Mouse (Mus musculus) lung, embryonic 14.5 days (tissue): ENCODE measurements around the gene Olfr1155. TPM values are rescaled to one million over a fixed set of nuclear protein-coding genes. Genes with fewer than 3 reads are reported as not detected.

Experiments used
- ATAC-seq: fragments of 200-750 bp; cut with Nextera tagmentation; 2 replicates; pipeline ENCODE4 v1.8.0; 2017; ENCODE audit warnings: mild to moderate bottlenecking, moderate TSS enrichment, moderate library complexity; ENCODE audit not compliant: insufficient read depth
- DNase-seq: peaks from one replicate; pipeline ENCODE4 v3.0.0-alpha.2; 2015
- H3K27ac ChIP-seq: fragments of 300-500 bp; sonication (generic); 2 replicates; pipeline ENCODE4 v1.5.1; 2014; ENCODE audit warnings: low read depth, mild to moderate bottlenecking, moderate library complexity
- H3K27me3 ChIP-seq: fragments of 300-500 bp; sonication (generic); 2 replicates; pipeline ENCODE4 v1.6.1; 2014; ENCODE audit warnings: low read length, control low read depth; ENCODE audit not compliant: insufficient read depth
- H3K36me3 ChIP-seq: fragments of 300-500 bp; sonication (generic); 2 replicates; pipeline ENCODE4 v1.6.1; 2014; ENCODE audit warnings: control low read depth; ENCODE audit not compliant: insufficient read depth
- H3K4me1 ChIP-seq: fragments of 300-500 bp; sonication (generic); 2 replicates; pipeline ENCODE4 v1.6.1; 2014; ENCODE audit warnings: antibody characterized with exemption, control low read depth; ENCODE audit not compliant: insufficient read depth
- H3K4me2 ChIP-seq: fragments of 300-500 bp; sonication (generic); 2 replicates; pipeline ENCODE4 v1.6.1; 2014; ENCODE audit warnings: mild to moderate bottlenecking
- H3K4me3 ChIP-seq: fragments of 300-500 bp; sonication (generic); 2 replicates; pipeline ENCODE4 v1.5.1; 2014; ENCODE audit warnings: low read depth, low read length
- H3K9ac ChIP-seq: fragments of 300-500 bp; sonication (generic); 2 replicates; pipeline ENCODE4 v1.6.1; 2014
- H3K9me3 ChIP-seq: fragments of 300-500 bp; sonication (generic); 2 replicates; pipeline ENCODE4 v1.6.1; 2016; ENCODE audit warnings: low read depth, low read length, control low read depth
- CTCF ChIP-seq: IDR thresholded peaks from 2 replicates; pipeline ENCODE4 v1.5.1; 2016; ENCODE audit warnings: antibody characterized with exemption, low read depth
- WGBS: fragments of 180-500 bp; shearing (Covaris S2); extraction: QIAGEN DNeasy Blood & Tissue Kit; methylation state at CpG from one replicate; pipeline ENCODE4 v1.1.7; 2014; 5-methylcytosine and 5-hydroxymethylcytosine counted together
- polyA plus RNA-seq: library from polyadenylated mRNA; unstranded; fragments of >200 nt; fragmentation: Nextera tagmentation; extraction: Ambion mirVana; gene quantifications from 2 replicates; pipeline ENCODE4 v1.2.1, GENCODE M21; 2014

The Olfr1155 gene
- polyA plus RNA-seq, result not detected in 2 replicates

DNA sequence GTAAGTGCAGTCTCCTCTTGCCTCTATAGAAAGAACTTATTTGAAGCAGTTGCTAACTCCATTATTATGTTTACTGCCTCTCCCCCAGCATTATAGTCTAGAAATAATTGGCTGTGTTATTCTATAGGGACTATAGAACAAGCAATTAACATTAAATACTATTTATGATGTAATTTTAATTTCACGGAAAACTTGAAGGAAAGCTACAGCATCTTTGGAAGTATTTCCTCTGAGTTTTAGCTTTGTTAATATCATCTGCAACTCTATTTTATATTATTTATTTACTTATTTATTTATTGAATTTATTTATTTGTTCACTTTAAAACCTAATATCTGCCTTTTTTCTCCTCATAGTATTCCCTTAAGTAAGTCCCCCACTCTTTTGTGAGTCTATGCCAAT is at the start of gene Olfr1155:
Gene Olfr1155, minus strand, starts transcription at position 101 of the 400 bp plus-strand sequence.
- Histone ChIP-seq H3K36me3 (no peaks in the 10 kb centered on the region), H3K9me3 (no peaks in the 10 kb centered on the region), H3K27me3 (no peaks in the 10 kb centered on the region), H3K27ac (no peak within 1 kb of the TSS), H3K4me1 (no peaks in the 10 kb centered on the region), H3K4me3 (no peak within 1 kb of the TSS), H3K4me2 (no peak within 1 kb of the TSS), H3K9ac (no peak within 1 kb of the TSS)
- no peak for ATAC-seq
- no peak for DNase-seq
- 91% methylated on average over 1 of the region's 1 CpGs for WGBS
- TF ChIP-seq CTCF, result no peak

GRCm38 (mm10) chr2:87989813-87990212 is 44.9 kb upstream of the Olfr1155 start, which contains the start of gene Olfr1158:
Gene Olfr1158 (plus strand): TSS chr2:87990113.
- no peak for ATAC-seq
- no peak for TF ChIP-seq CTCF
- Histone ChIP-seq H3K4me2 (no peak within 1 kb of the TSS), H3K36me3 (no peaks in the 10 kb centered on the region), H3K4me1 (no peaks in the 10 kb centered on the region), H3K9me3 (no peaks in the 10 kb centered on the region), H3K4me3 (no peak within 1 kb of the TSS), H3K27me3 (no peaks in the 10 kb centered on the region), H3K9ac (no peak within 1 kb of the TSS), H3K27ac (no peak within 1 kb of the TSS)
- DNase-seq, result no peak

DNA sequence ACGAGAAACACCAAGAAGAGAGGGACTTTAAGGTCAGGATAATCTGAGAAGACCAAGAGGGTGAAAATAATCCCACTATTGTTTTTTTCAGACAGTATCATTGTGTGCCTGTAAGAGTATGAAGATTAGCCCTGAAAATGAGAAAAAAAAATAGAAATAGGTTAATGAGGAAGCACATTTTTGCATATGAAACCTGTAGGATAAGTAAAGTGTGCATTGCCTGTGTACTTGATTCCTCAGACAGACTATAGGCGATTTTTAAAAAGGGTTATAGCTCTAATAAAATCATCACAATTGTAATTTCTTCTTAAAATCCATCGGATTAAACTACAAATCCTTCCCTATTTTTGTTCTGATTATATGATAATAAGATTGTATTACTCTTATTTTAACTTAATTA is 29.6 kb upstream of the Olfr1155 start, which contains the start of gene Olfr74:
Gene Olfr74, minus strand, starts transcription at position 101 of the 400 bp plus-strand sequence.
- Histone ChIP-seq H3K27me3 (no peaks in the 10 kb centered on the region), H3K27ac (no peak within 1 kb of the TSS), H3K4me2 (no peak within 1 kb of the TSS), H3K9ac (no peak within 1 kb of the TSS), H3K36me3 (no peaks in the 10 kb centered on the region), H3K4me3 (no peak within 1 kb of the TSS), H3K9me3 (no peaks in the 10 kb centered on the region), H3K4me1 (no peaks in the 10 kb centered on the region)
- 75% methylated on average over 3 of the region's 3 CpGs for WGBS
- TF ChIP-seq CTCF, result no peak
- DNase-seq (no peak), ATAC-seq (no peak)

DNA sequence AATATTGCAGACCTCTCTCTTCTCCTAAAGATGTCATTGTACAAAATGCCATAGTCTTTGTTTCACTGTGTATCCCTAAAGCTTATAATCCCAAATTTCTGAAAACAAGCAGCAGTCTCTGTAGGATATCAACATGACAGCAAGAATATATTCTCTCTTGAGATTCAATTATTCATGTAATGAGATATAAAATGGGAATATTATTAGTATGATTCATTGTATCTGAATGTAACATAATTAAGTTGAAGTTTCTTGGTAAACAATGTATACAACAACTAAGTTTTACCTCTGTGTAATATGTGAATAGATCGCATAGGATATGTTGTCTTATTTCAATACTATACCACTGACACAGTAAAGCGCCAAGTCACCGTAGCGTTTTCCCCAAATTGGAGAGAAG is 23.3 kb upstream of the Olfr1155 start, which contains the start of gene Olfr1157:
Gene Olfr1157, minus strand, starts transcription at position 101 of the 400 bp plus-strand sequence.
- WGBS, result 91% methylated on average over 4 of the region's 4 CpGs
- Histone ChIP-seq H3K9me3 (no peaks in the 10 kb centered on the region), H3K27me3 (no peaks in the 10 kb centered on the region), H3K4me2 (no peak within 1 kb of the TSS), H3K4me3 (no peak within 1 kb of the TSS), H3K4me1 (no peaks in the 10 kb centered on the region), H3K36me3 (no peaks in the 10 kb centered on the region), H3K9ac (no peak within 1 kb of the TSS), H3K27ac (no peak within 1 kb of the TSS)
- ATAC-seq, result no peak
- DNase-seq, result no peak
- no peak for TF ChIP-seq CTCF

DNA sequence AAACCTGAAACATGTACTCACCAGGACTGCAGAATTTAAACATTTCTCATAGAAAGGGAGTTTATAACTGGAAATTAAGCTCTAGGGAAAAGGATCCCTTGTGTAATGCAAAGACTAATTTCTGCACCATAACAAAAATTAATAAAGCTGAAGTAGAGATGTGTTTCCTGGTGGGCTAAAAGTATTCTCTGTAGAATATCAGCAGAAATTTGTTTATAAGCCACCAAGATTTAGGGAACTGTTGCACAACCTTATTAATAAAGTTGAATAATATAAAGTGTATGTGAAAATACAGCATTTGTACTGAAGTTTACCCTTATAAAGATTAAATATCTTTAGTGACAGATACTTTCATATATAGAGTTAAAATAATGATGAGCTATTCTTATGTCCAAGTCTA is 8.1 kb upstream of the Olfr1155 start, which contains the start of gene Olfr1156:
Gene Olfr1156, minus strand, starts transcription at position 101 of the 400 bp plus-strand sequence.
- H3K27ac ChIP-seq, result no peak within 1 kb of the TSS
- DNase-seq, result no peak
- no peak within 1 kb of the TSS for H3K9ac ChIP-seq
- H3K36me3 ChIP-seq, result no peaks in the 10 kb centered on the region
- no peak for TF ChIP-seq CTCF
- H3K4me2 ChIP-seq, result no peak within 1 kb of the TSS
- H3K9me3 ChIP-seq, result no peaks in the 10 kb centered on the region
- no peak within 1 kb of the TSS for H3K4me3 ChIP-seq
- no peak for ATAC-seq
- no peaks in the 10 kb centered on the region for H3K4me1 ChIP-seq
- H3K27me3 ChIP-seq, result no peaks in the 10 kb centered on the region

- H3K4me1 ChIP-seq, result no peaks in the 10 kb centered on the region
- H3K9me3 ChIP-seq, result no peaks in the 10 kb centered on the region
- DNase-seq (no peak), ATAC-seq (no peak)
- H3K4me3 ChIP-seq, result no peak within 1 kb of the TSS
- WGBS, result 85% methylated on average over 1 of the region's 1 CpGs
- H3K27ac ChIP-seq, result no peak within 1 kb of the TSS
- H3K4me2 ChIP-seq, result no peak within 1 kb of the TSS
- no peak within 1 kb of the TSS for H3K9ac ChIP-seq
- H3K36me3 ChIP-seq, result no peaks in the 10 kb centered on the region
- no peak for TF ChIP-seq CTCF
- no peaks in the 10 kb centered on the region for H3K27me3 ChIP-seq
Measured at GRCm38 (mm10) chr2:87905066-87905465, 39.9 kb downstream of the Olfr1155 start, which contains the start of gene Olfr1154. Gene Olfr1154 (minus strand): TSS chr2:87905166.

- WGBS, result 62% methylated on average over 1 of the region's 1 CpGs
- no peaks in the 10 kb centered on the region for H3K36me3 ChIP-seq
- H3K27ac ChIP-seq, result no peak within 1 kb of the TSS
- no peak within 1 kb of the TSS for H3K9ac ChIP-seq
- TF ChIP-seq CTCF, result no peak
- no peaks in the 10 kb centered on the region for H3K9me3 ChIP-seq
- H3K4me2 ChIP-seq, result no peak within 1 kb of the TSS
- no peak for ATAC-seq
- no peaks in the 10 kb centered on the region for H3K27me3 ChIP-seq
- DNase-seq, result no peak
- H3K4me1 ChIP-seq, result no peaks in the 10 kb centered on the region
- no peak within 1 kb of the TSS for H3K4me3 ChIP-seq
Measured at GRCm38 (mm10) chr2:87894662-87895061, 50.3 kb downstream of the Olfr1155 start, which contains the start of gene Olfr1153. Gene Olfr1153 (plus strand): TSS chr2:87894962.

Other genes with a start within 250 kb of the Olfr1155 start
- gene Olfr1137, start 232.0 kb downstream of the Olfr1155 start, polyA plus RNA-seq, result not detected in 2 replicates
- not detected in 2 replicates for gene Olfr1138, start 205.2 kb downstream of the Olfr1155 start, polyA plus RNA-seq
- gene Olfr1140, start 201.4 kb downstream of the Olfr1155 start, polyA plus RNA-seq, result not detected in 2 replicates
- gene Olfr1141, start 191.1 kb downstream of the Olfr1155 start, polyA plus RNA-seq, result not detected in 2 replicates
- gene Olfr152, start 165.7 kb downstream of the Olfr1155 start, polyA plus RNA-seq, result not detected in 2 replicates
- not detected in 2 replicates for gene Olfr1143, start 144.5 kb downstream of the Olfr1155 start, polyA plus RNA-seq
- gene Olfr1145, start 135.3 kb downstream of the Olfr1155 start, polyA plus RNA-seq, result not detected in 2 replicates
- not detected in 2 replicates for gene Olfr1148, start 114.6 kb downstream of the Olfr1155 start, polyA plus RNA-seq
- gene Olfr1150-ps1, start 101.1 kb downstream of the Olfr1155 start, polyA plus RNA-seq, result not detected in 2 replicates
- gene Olfr1151, start 89.3 kb downstream of the Olfr1155 start, polyA plus RNA-seq, result not detected in 2 replicates
- gene Olfr1152, start 78.6 kb downstream of the Olfr1155 start, polyA plus RNA-seq, result not detected in 2 replicates
- gene Olfr1153, start 50.2 kb downstream of the Olfr1155 start, polyA plus RNA-seq, result not detected in 2 replicates
- not detected in 2 replicates for gene Olfr1154, start 40.0 kb downstream of the Olfr1155 start, polyA plus RNA-seq
- not detected in 2 replicates for gene Olfr1156, start 8.0 kb upstream of the Olfr1155 start, polyA plus RNA-seq
- not detected in 2 replicates for gene Olfr1157, start 23.2 kb upstream of the Olfr1155 start, polyA plus RNA-seq
- not detected in 2 replicates for gene Olfr74, start 29.5 kb upstream of the Olfr1155 start, polyA plus RNA-seq
- not detected in 2 replicates for gene Olfr1158, start 45.0 kb upstream of the Olfr1155 start, polyA plus RNA-seq
- not detected in 2 replicates for gene Olfr1160, start 63.1 kb upstream of the Olfr1155 start, polyA plus RNA-seq
- not detected in 2 replicates for gene Olfr1161, start 77.6 kb upstream of the Olfr1155 start, polyA plus RNA-seq
- not detected in 2 replicates for gene Olfr73, start 92.6 kb upstream of the Olfr1155 start, polyA plus RNA-seq
- gene Olfr1162, start 106.0 kb upstream of the Olfr1155 start, polyA plus RNA-seq, result not detected in 2 replicates
- not detected in 2 replicates for gene Olfr1163, start 126.7 kb upstream of the Olfr1155 start, polyA plus RNA-seq
- gene Olfr1164, start 148.8 kb upstream of the Olfr1155 start, polyA plus RNA-seq, result not detected in 2 replicates
- not detected in 2 replicates for gene Olfr1166, start 183.1 kb upstream of the Olfr1155 start, polyA plus RNA-seq
- gene Olfr1167, start 210.1 kb upstream of the Olfr1155 start, polyA plus RNA-seq, result not detected in 2 replicates
- not detected in 2 replicates for gene Olfr1168, start 236.7 kb upstream of the Olfr1155 start, polyA plus RNA-seq